Mouse (Mus musculus) left cerebral cortex, adult 18-20 months (tissue): ENCODE results near the gene Dcun1d2. TPM values are rescaled to one million over a fixed set of nuclear protein-coding genes. Genes with fewer than 3 reads are reported as not detected.
"Not testable (repeated sequence)": the region's sequence is repeated elsewhere in the genome, so short reads cannot be mapped to it uniquely, and the experiment has no call there.

Experiments
- DNase-seq, 2 experiments: peaks; one replicate each; pipeline ENCODE4 v3.0.0; 2021 to 2022; ENCODE audit warnings: low spot score in 2 of 2, mixed read lengths in 1 of 2
- long read RNA-seq, 2 experiments: library from polyadenylated mRNA; stranded (forward); transcript quantifications; one replicate each; pipeline ENCODE4 v2.0.0; 2021
- total RNA-seq, 2 experiments: library from RNA; stranded (reverse); gene quantifications; 2 replicates each; pipeline ENCODE4 v1.2.3; 2021

The Dcun1d2 gene
- 10 to 100 TPM; 41.3 to 43.8 TPM for total RNA-seq
- long read RNA-seq, experiment 1, transcript Dcun1d2-203 (6 exons, 2,937 nt), result minor isoform, 18 of 53 reads
- long read RNA-seq, experiment 1, transcript Dcun1d2-201 (7 exons, 2,748 nt), result major isoform, 21 of 53 reads
- long read RNA-seq, experiment 1, partial matches to known transcripts, result 10 of 53 reads
- long read RNA-seq, experiment 1, other reads (novel, unspliced or antisense), result 3 of 53 reads
- long read RNA-seq, experiment 2, transcript Dcun1d2-203 (6 exons, 2,937 nt), result minor isoform, 9 of 55 reads
- long read RNA-seq, experiment 2, transcript Dcun1d2-201 (7 exons, 2,748 nt), result major isoform, 34 of 55 reads
- long read RNA-seq, experiment 2, partial matches to known transcripts, result 6 of 55 reads
- long read RNA-seq, experiment 2, other reads (novel, unspliced or antisense), result 5 of 55 reads

- DNase-seq, result peak; percentile 96 to 97
Measured at GRCm38 (mm10) chr8:13287692-13288623, at the start of gene Dcun1d2, which contains the start of gene Tmco3. TSS of gene Dcun1d2 (minus strand) at chr8:13288131. TSS of gene Tmco3 (plus strand) at chr8:13288190.

- no peak for DNase-seq
Measured at GRCm38 (mm10) chr8:13337678-13338077, 49.7 kb upstream of the Dcun1d2 start.

DNA sequence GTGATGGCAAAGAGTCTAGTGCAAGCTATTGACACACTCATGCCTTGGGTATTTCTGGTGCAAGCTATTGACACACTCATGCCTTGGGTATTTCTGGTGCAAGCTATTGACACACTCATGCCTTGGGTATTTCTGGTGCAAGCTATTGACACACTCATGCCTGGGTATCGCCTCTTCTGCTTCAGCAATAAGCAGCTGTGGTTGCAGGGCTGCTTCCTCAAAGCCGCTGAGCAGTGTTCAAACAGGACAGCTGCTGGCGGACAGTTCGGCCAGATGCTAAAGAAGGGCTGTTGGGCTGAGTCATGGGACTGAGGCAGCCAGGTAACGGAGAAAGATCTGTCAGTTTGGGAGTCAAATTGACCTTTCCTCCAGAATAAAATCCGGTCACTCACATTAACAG lies 49.3 kb upstream of the Dcun1d2 start:
- not testable (repeated sequence) for DNase-seq

GRCm38 (mm10) chr8:13334671-13335070 lies 46.7 kb upstream of the Dcun1d2 start:
- DNase-seq, result no peak

GRCm38 (mm10) chr8:13326598-13326997 lies 38.7 kb upstream of the Dcun1d2 start:
- no peak for DNase-seq

DNA sequence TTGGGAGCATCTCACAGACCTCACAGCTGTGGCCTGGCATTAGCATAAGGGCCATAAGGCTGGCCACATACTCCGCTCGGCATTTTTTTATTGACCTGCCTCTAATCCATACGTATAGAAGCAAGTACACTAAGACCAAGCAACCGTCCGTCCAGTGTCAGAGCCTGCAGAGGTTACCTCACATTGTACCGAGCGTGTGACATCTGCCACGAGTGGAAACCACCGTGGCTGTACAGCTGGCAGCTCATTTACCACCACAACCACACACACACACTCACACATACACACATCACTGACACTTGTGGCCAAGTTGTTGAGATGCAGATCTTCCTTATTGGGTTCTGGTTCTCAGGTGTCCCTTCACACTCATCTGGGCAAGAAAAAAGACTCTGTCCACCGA lies 28.7 kb upstream of the Dcun1d2 start:
- DNase-seq, result no peak

- DNase-seq, result no peak
Measured at GRCm38 (mm10) chr8:13314922-13315321, 27.0 kb upstream of the Dcun1d2 start.

GRCm38 (mm10) chr8:13306916-13307315 lies 19.0 kb upstream of the Dcun1d2 start:
- DNase-seq, result no peak

- DNase-seq, result no peak
Measured at GRCm38 (mm10) chr8:13306309-13306909, 18.5 kb upstream of the Dcun1d2 start.

- no peak for DNase-seq
Measured at GRCm38 (mm10) chr8:13305884-13306283, 18.0 kb upstream of the Dcun1d2 start.

DNA sequence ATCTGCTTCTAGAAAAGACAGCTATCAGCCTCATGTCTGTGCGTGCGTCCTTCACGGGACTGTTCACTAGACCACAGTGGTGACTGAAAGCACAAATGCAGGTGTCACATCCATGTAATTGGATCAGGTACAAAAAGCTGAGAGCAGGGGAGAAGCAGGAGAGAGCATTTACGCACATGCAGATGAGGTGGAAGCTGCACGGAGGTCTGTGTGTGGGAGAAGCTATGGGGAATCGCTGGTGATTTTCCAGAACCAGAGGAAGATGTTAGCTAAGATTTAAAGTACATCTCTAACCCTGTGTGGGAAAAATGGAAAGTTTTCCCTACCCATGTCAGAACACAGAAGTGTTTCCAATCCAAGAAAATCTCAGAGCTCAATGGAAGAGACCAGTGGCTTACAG lies 17.5 kb upstream of the Dcun1d2 start:
- peak in 1 of 2 experiments; percentile 41 for DNase-seq

DNA sequence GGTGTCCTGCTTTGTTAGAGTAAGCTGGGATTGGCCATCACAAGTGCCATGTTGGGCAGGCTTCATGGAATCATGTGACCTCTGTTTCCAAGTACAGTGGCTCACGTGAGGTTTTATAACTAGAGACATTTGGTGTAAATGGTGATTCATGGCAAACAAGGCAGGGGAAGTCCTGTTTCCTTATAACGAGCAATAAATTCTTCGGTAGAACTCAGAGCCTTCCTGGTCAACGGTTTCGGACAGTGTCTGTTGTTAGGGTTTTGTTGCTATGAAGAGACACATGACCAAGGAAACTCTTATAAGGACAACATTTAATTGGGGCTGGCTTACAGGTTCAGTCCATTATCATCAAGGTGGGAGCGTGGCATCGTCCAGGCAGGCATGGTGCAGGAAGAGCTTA lies 13.1 kb upstream of the Dcun1d2 start:
- DNase-seq, result no peak

DNA sequence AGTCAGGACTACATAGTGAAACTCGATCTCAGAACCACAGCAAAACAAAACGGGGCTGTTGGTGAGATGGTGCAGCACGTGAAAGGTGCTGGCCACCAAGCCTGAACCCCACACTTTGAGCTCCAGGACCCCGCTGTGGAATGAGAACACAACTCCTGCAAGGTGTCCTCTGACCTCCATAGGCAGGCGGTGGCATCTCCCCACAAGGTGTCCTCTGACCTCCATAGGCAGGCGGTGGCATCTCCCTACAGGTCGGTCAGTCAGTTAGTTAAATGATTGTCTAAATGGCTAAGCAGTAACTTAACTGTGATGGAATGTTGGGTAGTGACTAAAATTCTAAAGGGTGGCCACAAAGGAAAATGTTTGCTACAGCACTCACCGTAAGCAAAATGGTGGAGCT lies 11.6 kb upstream of the Dcun1d2 start:
- DNase-seq, result no peak

DNA sequence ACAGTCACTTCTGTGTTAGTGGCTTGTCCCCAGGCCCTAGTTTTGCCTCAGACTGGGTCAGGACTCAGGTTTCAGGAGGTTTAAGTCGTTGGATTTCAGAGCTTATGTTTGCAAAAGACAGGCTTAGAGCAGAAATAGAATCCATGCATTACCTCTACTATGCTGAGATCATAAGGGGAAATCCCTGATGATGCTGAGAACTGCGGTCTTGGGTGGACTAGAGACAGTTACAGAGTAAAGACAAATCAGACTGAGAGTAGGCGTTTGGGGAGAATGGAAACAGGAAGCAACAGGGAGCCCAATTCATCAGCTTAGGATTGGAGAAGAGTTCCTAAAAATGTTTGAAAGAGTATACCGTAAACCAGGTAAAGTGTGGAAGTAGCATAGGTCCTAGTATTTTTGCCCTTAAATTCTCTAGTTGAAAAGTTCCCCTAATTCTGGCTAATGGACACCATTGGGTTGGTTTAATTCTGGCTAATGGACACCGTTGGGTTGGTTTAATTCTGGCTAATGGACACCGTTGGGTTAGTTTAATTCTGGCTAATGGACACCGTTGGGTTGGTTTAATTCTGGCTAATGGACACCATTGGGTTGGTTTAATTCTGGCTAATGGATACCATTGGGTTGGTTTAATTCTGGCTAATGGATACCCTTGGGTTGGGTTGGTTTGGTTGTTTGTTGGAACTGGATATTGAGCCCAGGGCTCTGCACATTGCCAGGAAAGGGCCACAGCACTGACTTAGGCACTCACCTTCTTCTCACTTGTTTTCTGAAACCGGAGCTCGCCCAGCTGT lies 5.9 kb upstream of the Dcun1d2 start:
- DNase-seq, result no peak

GRCm38 (mm10) chr8:13292364-13292763 lies 4.4 kb upstream of the Dcun1d2 start:
- peak; percentile 77 to 80 for DNase-seq

DNA sequence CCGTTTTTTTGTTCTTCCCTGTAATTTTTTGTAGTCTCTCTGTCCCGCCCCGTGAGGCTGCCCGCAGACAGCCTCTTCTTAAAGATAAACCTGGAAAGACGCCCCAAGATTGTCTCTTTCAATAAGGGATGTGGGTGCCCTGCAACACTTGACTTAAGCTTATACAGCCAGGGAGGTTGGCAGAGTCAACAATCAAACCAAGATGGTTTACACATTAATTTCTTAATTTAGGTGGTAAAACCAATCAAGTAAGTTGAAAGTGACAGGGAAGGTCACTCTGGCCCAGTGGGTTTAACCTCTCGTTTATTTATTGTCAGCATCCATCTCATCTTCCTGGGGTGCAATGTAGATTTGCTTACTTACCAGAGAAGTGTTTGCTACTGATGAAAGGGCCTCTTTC lies 715 bp upstream of the Dcun1d2 start:
- DNase-seq, result no peak

DNA sequence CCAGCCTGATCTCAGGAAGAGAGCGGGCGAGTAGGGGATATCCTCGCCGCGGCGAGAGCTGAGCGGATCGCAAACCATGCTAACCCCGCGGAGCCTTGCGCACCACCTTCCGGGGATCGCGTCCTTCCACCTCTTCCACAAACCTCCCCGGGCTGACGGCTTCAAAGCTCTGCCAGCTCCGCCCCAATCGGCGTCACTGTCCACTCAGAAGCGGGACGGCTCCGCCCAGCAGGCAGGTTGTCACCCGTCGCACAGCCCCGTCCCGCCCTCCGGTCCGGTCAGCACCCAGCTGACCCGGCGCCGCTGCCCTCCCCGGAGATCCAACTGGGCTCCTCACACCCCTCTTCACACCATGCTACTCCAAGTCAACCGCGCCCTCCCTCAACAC lies 633 bp downstream of the Dcun1d2 start:
- peak; percentile 74 to 82 for DNase-seq

DNA sequence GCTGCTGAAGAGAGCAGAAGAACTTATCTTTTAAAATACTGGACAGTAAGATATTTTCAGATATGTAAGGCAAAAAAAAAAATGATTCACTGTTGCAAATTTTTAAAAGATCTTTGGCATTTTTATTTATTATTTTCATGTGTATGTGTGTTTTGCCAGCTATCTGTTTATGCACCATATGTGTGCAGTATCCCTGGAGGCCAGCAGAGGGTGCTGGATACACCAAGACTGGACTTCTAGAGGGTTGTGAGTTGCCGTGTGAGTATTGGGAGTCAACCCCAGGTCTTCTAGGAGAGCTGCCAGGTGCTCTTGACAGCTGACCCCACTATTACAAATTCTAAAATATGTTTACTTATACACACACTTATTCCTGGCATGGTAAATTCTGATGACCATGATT lies 4.7 kb downstream of the Dcun1d2 start:
- DNase-seq, result no peak

GRCm38 (mm10) chr8:13276941-13277447 lies 10.9 kb downstream of the Dcun1d2 start:
- DNase-seq, result no peak

DNA sequence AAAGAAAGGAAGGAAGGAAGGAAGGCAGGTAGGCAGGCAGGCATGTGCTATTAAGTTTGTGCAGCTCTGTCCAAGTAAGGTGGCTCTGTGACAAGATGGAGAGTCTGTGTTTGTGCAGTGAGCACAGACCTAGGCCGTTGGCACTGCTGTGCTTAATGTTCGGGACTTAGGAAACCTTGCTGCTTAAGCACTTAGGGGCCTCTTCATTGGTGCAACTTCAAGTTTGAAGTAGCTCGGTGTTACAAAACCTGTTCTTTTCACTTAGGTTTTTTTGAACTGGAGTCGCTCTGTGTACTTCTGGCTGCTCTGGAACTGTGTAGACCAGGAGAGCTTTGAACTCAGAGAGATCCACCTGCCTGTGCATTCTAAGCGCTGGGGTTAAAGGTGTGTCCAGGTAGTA lies 15.1 kb downstream of the Dcun1d2 start:
- DNase-seq, result no peak

GRCm38 (mm10) chr8:13267566-13267965 lies 20.4 kb downstream of the Dcun1d2 start:
- DNase-seq, result no peak
